Mouse (Mus musculus) liver, postnatal 0 days (tissue): ENCODE measurements around the gene Tmf1.

Experiments
- CTCF ChIP-seq: sonication (generic); IDR thresholded peaks from 2 replicates; pipeline ENCODE4 v1.5.1; 2016; ENCODE audit warnings: antibody characterized with exemption, low read depth
- EP300 ChIP-seq: IDR thresholded peaks from 2 replicates; pipeline ENCODE4 v1.6.1; 2016; ENCODE audit warnings: antibody characterized with exemption, low read depth, mild to moderate bottlenecking

DNA sequence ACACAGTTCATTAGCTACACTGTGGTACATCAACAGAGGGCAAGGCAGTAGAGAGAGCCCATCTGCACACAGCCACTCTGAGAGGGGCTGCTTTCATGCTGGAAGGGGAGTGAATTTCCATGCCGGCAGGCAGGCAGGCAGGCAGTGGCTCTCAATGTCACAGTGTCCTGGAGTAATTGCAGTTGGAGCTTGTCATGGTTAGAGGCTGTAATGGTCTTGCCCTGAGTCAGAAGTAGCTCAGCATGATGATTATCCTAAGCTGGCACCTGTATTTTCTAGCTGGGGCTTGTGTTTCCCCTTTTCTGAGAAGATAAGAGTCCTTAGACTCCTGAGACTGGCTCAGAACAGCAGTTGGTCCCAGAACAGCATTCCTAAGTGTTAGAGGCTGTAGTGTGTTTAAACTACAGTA is 47.2 kb upstream of the Tmf1 start:
- no peak for TF ChIP-seq CTCF
- no peak for TF ChIP-seq EP300
